Mouse (Mus musculus) bone marrow, adult 2 months (tissue): Measurements from ENCODE around the gene Myh9.
"Not testable (repeated sequence)": the region's sequence is repeated elsewhere in the genome, so short reads cannot be mapped to it uniquely, and the experiment has no call there.

Experiments used
- CTCF ChIP-seq: fragments of 200-500 bp; IDR thresholded peaks from 2 replicates; pipeline ENCODE4 v1.5.1; 2011; ENCODE audit warnings: low read length, control low read depth; ENCODE audit not compliant: control insufficient read depth, insufficient read depth
- POLR2A ChIP-seq: fragments of 200-500 bp; IDR thresholded peaks from 2 replicates; pipeline ENCODE4 v1.6.1; 2011; ENCODE audit warnings: low read depth, mild to moderate bottlenecking, control low read depth, low read length, borderline replicate concordance; ENCODE audit not compliant: control insufficient read depth

GRCm38 (mm10) chr15:77733380-77733779, 108.6 kb downstream of the Myh9 start:
- TF ChIP-seq CTCF, POLR2A: not testable (repeated sequence)
